Mouse (Mus musculus): ENCODE measurements around the gene Trnau1ap. TPM values are rescaled to one million over a fixed set of nuclear protein-coding genes. Genes with fewer than 3 reads are reported as not detected.
"Not testable (repeated sequence)": the region's sequence is repeated elsewhere in the genome, so short reads cannot be mapped to it uniquely, and the experiment has no call there.

The Trnau1ap gene
- polyA plus RNA-seq, 1 experiment from 2014 or later = 75.7 TPM

GRCm38 (mm10) chr4:132295696-132296390 is 33.5 kb downstream of the Trnau1ap start:
- no peaks in the 10 kb centered on the region for H3K4me1 ChIP-seq
- ATAC-seq (ENCODE audit: insufficient number of reproducible peaks, low FRiP score, low TSS enrichment, low read depth) = no peak
- 47% methylated on average over 8 of the region's 8 CpGs for WGBS
- no peak overlapping the region for H3K27ac ChIP-seq (replicated peaks)
- no peaks in the 10 kb centered on the region for H3K27me3 ChIP-seq
- H3K4me2 ChIP-seq (replicated peaks) = no peak overlapping the region
- no peak overlapping the region for H3K4me3 ChIP-seq (replicated peaks)
- H3K9me3 ChIP-seq (replicated peaks) = no peaks in the 10 kb centered on the region
- no peak overlapping the region for H3K9ac ChIP-seq
- H3K36me3 ChIP-seq = peaks cover 31% of the 10 kb centered on the region

- no peak overlapping the region for H3K4me2 ChIP-seq (replicated peaks)
- H3K36me3 ChIP-seq = peaks cover 39% of the 10 kb centered on the region
- no peak overlapping the region for H3K4me3 ChIP-seq (replicated peaks)
- H3K9me3 ChIP-seq (replicated peaks) = no peaks in the 10 kb centered on the region
- H3K4me1 ChIP-seq = no peaks in the 10 kb centered on the region
- no peak overlapping the region for H3K9ac ChIP-seq
- ATAC-seq (ENCODE audit: insufficient number of reproducible peaks, low FRiP score, low TSS enrichment, low read depth) = no peak
- WGBS = 77% methylated on average over 7 of the region's 7 CpGs
- H3K27ac ChIP-seq (replicated peaks) = no peak overlapping the region
- no peaks in the 10 kb centered on the region for H3K27me3 ChIP-seq
Measured at GRCm38 (mm10) chr4:132293682-132294240, 35.6 kb downstream of the Trnau1ap start.

- WGBS = 43% methylated on average over 4 of the region's 4 CpGs
- H3K27me3 ChIP-seq = no peaks in the 10 kb centered on the region
Measured at GRCm38 (mm10) chr4:132292988-132293387, 36.4 kb downstream of the Trnau1ap start.

GRCm38 (mm10) chr4:132291624-132292335 is 37.6 kb downstream of the Trnau1ap start:
- Histone ChIP-seq H3K4me3 (replicated peaks) (no peak overlapping the region), H3K27ac (replicated peaks) (no peak overlapping the region), H3K9ac (no peak overlapping the region), H3K4me2 (replicated peaks) (no peak overlapping the region), H3K4me1 (no peaks in the 10 kb centered on the region), H3K36me3 (peaks cover 45% of the 10 kb centered on the region), H3K9me3 (replicated peaks) (no peaks in the 10 kb centered on the region), H3K27me3 (no peaks in the 10 kb centered on the region)
- no peak for ATAC-seq (ENCODE audit: insufficient number of reproducible peaks, low FRiP score, low TSS enrichment, low read depth)
- 73% methylated on average over 12 of the region's 12 CpGs for whole genome bisulfite sequencing

More at GRCm38 (mm10) chr4:132292988-132293387, 36.4 kb downstream of the Trnau1ap start:
- H3K4me1 ChIP-seq = no peaks in the 10 kb centered on the region
- no peak overlapping the region for H3K27ac ChIP-seq (replicated peaks)
- H3K4me2 ChIP-seq (replicated peaks) = no peak overlapping the region
- no peak for ATAC-seq (ENCODE audit: insufficient number of reproducible peaks, low FRiP score, low TSS enrichment, low read depth)
- no peak overlapping the region for H3K9ac ChIP-seq
- no peak overlapping the region for H3K4me3 ChIP-seq (replicated peaks)
- H3K9me3 ChIP-seq (replicated peaks) = no peaks in the 10 kb centered on the region
- H3K36me3 ChIP-seq = peaks cover 39% of the 10 kb centered on the region

- H3K4me3 ChIP-seq (replicated peaks) = no peak overlapping the region
- no peak overlapping the region for H3K4me2 ChIP-seq (replicated peaks)
- H3K36me3 ChIP-seq = peaks cover 51% of the 10 kb centered on the region
- H3K4me1 ChIP-seq = no peaks in the 10 kb centered on the region
- H3K9me3 ChIP-seq (replicated peaks) = no peaks in the 10 kb centered on the region
- H3K27me3 ChIP-seq = no peaks in the 10 kb centered on the region
- no peak for ATAC-seq (ENCODE audit: insufficient number of reproducible peaks, low FRiP score, low TSS enrichment, low read depth)
- H3K27ac ChIP-seq (replicated peaks) = no peak overlapping the region
- no peak overlapping the region for H3K9ac ChIP-seq
- 94% methylated on average over 4 of the region's 4 CpGs for WGBS
Measured at GRCm38 (mm10) chr4:132291056-132291455, 38.3 kb downstream of the Trnau1ap start.

GRCm38 (mm10) chr4:132288840-132289239 is 40.5 kb downstream of the Trnau1ap start:
- H3K27ac ChIP-seq (replicated peaks); H3K4me2 ChIP-seq (replicated peaks); H3K4me1 ChIP-seq; ATAC-seq (ENCODE audit: insufficient number of reproducible peaks, low FRiP score, low TSS enrichment, low read depth); H3K27me3 ChIP-seq; H3K4me3 ChIP-seq (replicated peaks); H3K9me3 ChIP-seq (replicated peaks); H3K9ac ChIP-seq: not testable (repeated sequence)
- H3K36me3 ChIP-seq = peaks cover 64% of the 10 kb centered on the region
- 80% methylated on average over 3 of the region's 5 CpGs for WGBS

GRCm38 (mm10) chr4:132275949-132276348 is 53.4 kb downstream of the Trnau1ap start:
- H3K9ac ChIP-seq = no peak overlapping the region
- no peaks in the 10 kb centered on the region for H3K9me3 ChIP-seq (replicated peaks)
- no peak for ATAC-seq (ENCODE audit: insufficient number of reproducible peaks, low FRiP score, low TSS enrichment, low read depth)
- peaks cover 13% of the 10 kb centered on the region for H3K4me1 ChIP-seq
- H3K4me3 ChIP-seq (replicated peaks) = no peak overlapping the region
- 86% methylated on average over 3 of the region's 3 CpGs for WGBS
- H3K27me3 ChIP-seq = no peaks in the 10 kb centered on the region
- H3K4me2 ChIP-seq (replicated peaks) = no peak overlapping the region
- H3K36me3 ChIP-seq = no peaks in the 10 kb centered on the region
- H3K27ac ChIP-seq (replicated peaks) = no peak overlapping the region

- Histone ChIP-seq H3K27ac (replicated peaks) (peak within 1 kb of the TSS; percentile 93), H3K4me1 (peaks cover 18% of the 10 kb centered on the region), H3K9ac (peak within 1 kb of the TSS; percentile 73), H3K36me3 (no peaks in the 10 kb centered on the region), H3K4me3 (replicated peaks) (peak within 1 kb of the TSS; percentile 64), H3K27me3 (no peaks in the 10 kb centered on the region), H3K4me2 (replicated peaks) (peak within 1 kb of the TSS; percentile 85), H3K9me3 (replicated peaks) (no peaks in the 10 kb centered on the region)
- peak; percentile 90 for ATAC-seq (ENCODE audit: insufficient number of reproducible peaks, low FRiP score, low TSS enrichment, low read depth)
- WGBS = under 1% methylated on average over 48 of the region's 48 CpGs
Measured at GRCm38 (mm10) chr4:132274156-132274862, 55.0 kb downstream of the Trnau1ap start, which contains the start of gene Taf12. TSS of gene Taf12 (plus strand) at chr4:132274375.

GRCm38 (mm10) chr4:132273166-132273565 is 56.2 kb downstream of the Trnau1ap start:
- Histone ChIP-seq H3K4me1 (peaks cover 20% of the 10 kb centered on the region), H3K27ac (replicated peaks) (no peak overlapping the region), H3K27me3 (no peaks in the 10 kb centered on the region), H3K4me3 (replicated peaks) (peak overlapping the region; percentile 64), H3K9ac (no peak overlapping the region), H3K36me3 (no peaks in the 10 kb centered on the region), H3K4me2 (replicated peaks) (peak overlapping the region; percentile 85), H3K9me3 (replicated peaks) (no peaks in the 10 kb centered on the region)
- 59% methylated on average over 2 of the region's 2 CpGs for WGBS
- no peak for ATAC-seq (ENCODE audit: insufficient number of reproducible peaks, low FRiP score, low TSS enrichment, low read depth)

GRCm38 (mm10) chr4:132269740-132270560 is 59.4 kb downstream of the Trnau1ap start:
- ATAC-seq (ENCODE audit: insufficient number of reproducible peaks, low FRiP score, low TSS enrichment, low read depth) = peak; percentile 76
- Histone ChIP-seq H3K27me3 (no peaks in the 10 kb centered on the region), H3K36me3 (no peaks in the 10 kb centered on the region), H3K4me2 (replicated peaks) (peak overlapping the region; percentile 61), H3K27ac (replicated peaks) (peak overlapping the region; percentile 98), H3K9ac (peak overlapping the region; percentile 42), H3K9me3 (replicated peaks) (no peaks in the 10 kb centered on the region), H3K4me3 (replicated peaks) (peak overlapping the region; percentile 36), H3K4me1 (peaks cover 17% of the 10 kb centered on the region; the same call in 1 of the 2 replicates)
- WGBS = under 1% methylated on average over 35 of the region's 35 CpGs
